Mouse (Mus musculus): ENCODE data around the gene Csrnp3. TPM values are rescaled to one million over a fixed set of nuclear protein-coding genes. Genes with fewer than 3 reads are reported as not detected.

The Csrnp3 gene
- polyA plus RNA-seq, 1 experiment from 2014 or later: 2.7 TPM

DNA sequence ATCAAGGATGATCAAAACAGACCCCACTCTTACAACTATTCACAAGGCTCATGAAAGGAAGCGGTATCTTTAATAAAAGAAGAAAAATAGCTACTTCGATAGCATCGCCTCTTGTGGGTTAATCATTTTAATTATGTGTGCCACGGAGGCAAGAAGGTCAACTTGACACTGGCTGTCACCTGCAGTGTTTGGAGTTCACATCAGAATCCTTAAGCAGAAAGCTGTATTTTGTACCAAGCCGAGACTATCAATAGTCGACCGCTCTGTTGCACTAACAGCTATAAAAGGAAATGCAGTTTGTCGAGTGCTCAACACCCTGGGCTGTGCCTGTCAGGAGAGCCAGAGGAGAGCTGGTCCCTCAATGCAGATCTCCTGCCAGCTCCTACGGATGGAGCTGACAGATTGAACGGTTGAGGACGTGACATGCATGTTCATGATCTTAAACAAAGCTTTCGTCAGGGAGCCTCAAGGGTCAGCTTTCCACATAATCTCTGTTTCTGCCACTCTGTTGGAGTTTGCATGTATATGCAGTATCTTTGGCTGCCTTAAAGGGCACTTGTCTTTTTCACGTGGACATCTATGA, 149.4 kb downstream of the Csrnp3 start:
- Histone ChIP-seq H3K9me3 (no peaks in the 10 kb centered on the region), H3K36me3 (no peaks in the 10 kb centered on the region), H3K4me1 (no peaks in the 10 kb centered on the region), H3K27me3 (replicated peaks) (no peaks in the 10 kb centered on the region), H3K4me2 (no peak overlapping the region), H3K4me3 (replicated peaks) (no peak overlapping the region), H3K27ac (no peak overlapping the region), H3K9ac (no peak overlapping the region)
- 58% methylated on average over 13 of the region's 13 CpGs for WGBS
- no peak for ATAC-seq (ENCODE audit: insufficient read depth, low FRiP score, low read depth)

DNA sequence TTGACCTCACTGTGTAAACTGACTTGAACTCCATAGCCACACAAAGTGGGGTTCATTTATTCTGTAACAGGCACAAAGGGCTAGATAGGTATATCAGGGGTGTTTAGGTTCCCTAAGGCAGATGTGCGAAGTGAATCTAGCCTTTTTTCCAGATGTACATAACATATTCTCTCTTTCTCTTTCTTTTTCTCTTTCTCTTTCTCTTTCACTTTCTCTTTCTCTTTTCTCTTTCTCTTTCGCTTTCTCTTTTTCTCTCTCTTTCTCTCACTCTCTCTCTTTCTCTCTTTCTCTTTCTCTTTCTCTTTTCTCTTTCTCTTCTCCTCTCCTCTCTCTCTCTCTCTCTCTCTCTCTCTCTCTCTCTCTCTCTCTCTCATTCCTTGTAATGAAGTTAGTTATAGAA, 153.2 kb downstream of the Csrnp3 start:
- H3K4me1 ChIP-seq: no peaks in the 10 kb centered on the region
- WGBS: 86% methylated on average over 2 of the region's 2 CpGs
- H3K27me3 ChIP-seq (replicated peaks): no peaks in the 10 kb centered on the region
- H3K9ac ChIP-seq: no peak overlapping the region
- H3K4me3 ChIP-seq (replicated peaks): no peak overlapping the region
- H3K9me3 ChIP-seq: no peaks in the 10 kb centered on the region
- H3K36me3 ChIP-seq: no peaks in the 10 kb centered on the region
- no peak overlapping the region for H3K27ac ChIP-seq
- no peak overlapping the region for H3K4me2 ChIP-seq
- ATAC-seq (ENCODE audit: insufficient read depth, low FRiP score, low read depth): no peak

DNA sequence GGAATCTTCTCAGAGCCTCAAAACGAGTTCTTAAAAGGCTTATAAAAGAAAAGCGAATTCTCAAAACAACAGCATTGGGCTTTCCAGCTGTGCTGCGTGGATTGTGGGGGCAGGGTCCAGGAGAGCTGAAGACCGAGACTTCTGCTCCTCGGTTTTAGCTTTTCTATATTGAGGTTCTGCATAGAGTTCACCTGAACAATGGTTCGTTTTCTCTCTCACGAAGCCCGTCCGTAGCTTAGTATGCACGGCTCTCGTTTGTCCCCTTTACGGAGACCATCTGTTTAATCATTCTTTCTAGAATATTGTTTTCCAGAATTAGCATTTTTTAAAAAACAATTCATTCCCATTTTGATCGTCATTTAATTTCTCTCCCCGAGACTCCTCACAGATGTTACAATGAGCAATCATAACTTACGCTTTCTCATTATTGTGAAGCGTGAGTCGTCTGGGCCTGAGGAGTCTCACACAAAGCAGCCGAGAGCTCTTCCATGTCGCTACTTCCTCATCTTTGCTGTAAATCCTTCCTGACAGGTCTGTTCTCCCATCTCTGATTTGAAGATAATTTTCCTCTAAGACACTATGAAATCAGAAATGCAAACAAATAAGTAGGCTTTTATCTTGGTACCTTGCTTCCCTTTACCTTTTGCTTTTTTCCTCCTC, 163.6 kb downstream of the Csrnp3 start:
- Histone ChIP-seq H3K9me3 (no peaks in the 10 kb centered on the region), H3K27ac (no peak overlapping the region), H3K36me3 (no peaks in the 10 kb centered on the region), H3K4me1 (no peaks in the 10 kb centered on the region), H3K4me2 (no peak overlapping the region), H3K4me3 (replicated peaks) (no peak overlapping the region), H3K27me3 (replicated peaks) (no peaks in the 10 kb centered on the region), H3K9ac (no peak overlapping the region)
- no peak for ATAC-seq (ENCODE audit: insufficient read depth, low FRiP score, low read depth)
- WGBS: 84% methylated on average over 19 of the region's 19 CpGs

DNA sequence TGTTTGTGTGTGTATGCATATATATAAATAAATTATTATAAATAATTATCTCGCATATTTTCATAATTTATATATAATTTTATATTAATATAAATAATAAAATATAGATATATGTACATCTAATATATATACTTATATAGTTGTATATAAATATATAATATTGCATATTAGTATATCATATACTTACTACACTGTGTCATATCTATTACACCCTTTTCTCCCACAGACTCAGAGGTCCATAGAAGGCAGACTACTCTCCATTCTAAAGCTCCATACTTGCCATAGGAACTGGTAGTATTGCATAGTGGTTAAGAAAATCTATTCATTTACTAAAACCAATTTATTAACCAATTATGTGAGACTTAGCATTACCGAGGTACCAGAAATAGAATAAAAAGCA, 164.1 kb downstream of the Csrnp3 start:
- no peak overlapping the region for H3K4me2 ChIP-seq
- ATAC-seq (ENCODE audit: insufficient read depth, low FRiP score, low read depth): no peak
- no peak overlapping the region for H3K4me3 ChIP-seq (replicated peaks)
- 87% methylated on average over 2 of the region's 2 CpGs for WGBS
- H3K4me1 ChIP-seq: no peaks in the 10 kb centered on the region
- H3K9ac ChIP-seq: no peak overlapping the region
- H3K36me3 ChIP-seq: no peaks in the 10 kb centered on the region
- no peak overlapping the region for H3K27ac ChIP-seq
- H3K27me3 ChIP-seq (replicated peaks): no peaks in the 10 kb centered on the region
- no peaks in the 10 kb centered on the region for H3K9me3 ChIP-seq

DNA sequence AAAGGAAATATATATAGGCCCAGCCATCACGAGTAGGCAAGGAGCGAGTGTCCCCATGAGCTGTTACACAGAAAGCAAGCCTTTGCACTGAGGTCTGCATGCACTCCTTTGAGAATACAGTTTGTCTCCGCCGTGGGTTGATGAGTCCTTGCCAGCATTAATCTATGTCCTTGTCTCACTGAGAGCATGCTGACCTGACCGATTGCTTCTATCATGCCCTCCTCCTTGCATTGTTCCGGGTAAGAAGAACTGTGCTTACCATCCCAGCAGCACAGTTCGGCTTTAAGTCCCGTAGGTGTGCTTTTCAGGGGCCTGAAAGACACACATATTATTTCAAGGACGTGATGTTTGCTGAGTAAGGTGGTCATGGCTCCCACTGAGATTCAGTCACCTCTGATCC, 173.1 kb downstream of the Csrnp3 start:
- H3K4me1 ChIP-seq: no peaks in the 10 kb centered on the region
- H3K36me3 ChIP-seq: no peaks in the 10 kb centered on the region
- H3K4me3 ChIP-seq (replicated peaks): no peak overlapping the region
- H3K9me3 ChIP-seq: no peaks in the 10 kb centered on the region
- H3K27ac ChIP-seq: no peak overlapping the region
- H3K9ac ChIP-seq: no peak overlapping the region
- WGBS: 82% methylated on average over 9 of the region's 9 CpGs
- no peak overlapping the region for H3K4me2 ChIP-seq
- no peaks in the 10 kb centered on the region for H3K27me3 ChIP-seq (replicated peaks)
- ATAC-seq (ENCODE audit: insufficient read depth, low FRiP score, low read depth): no peak

DNA sequence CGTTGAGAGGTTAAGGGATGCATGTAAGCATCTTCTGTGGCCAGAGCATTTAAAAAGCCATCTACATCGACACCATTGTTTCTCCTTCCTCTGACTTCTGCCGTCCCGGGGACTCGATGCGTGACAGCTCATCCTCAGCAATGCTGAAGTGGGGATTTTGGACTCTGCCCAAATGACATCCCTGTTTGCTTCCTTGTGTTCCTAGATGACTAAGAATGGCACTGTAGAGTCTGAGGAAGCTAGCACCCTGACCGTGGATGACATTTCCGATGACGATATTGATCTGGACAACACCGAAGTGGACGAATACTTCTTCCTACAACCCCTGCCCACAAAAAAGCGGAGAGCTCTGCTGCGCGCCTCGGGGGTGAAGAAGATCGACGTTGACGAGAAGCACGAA, 173.7 kb downstream of the Csrnp3 start:
- Histone ChIP-seq H3K4me3 (replicated peaks) (no peak overlapping the region), H3K27me3 (replicated peaks) (no peaks in the 10 kb centered on the region), H3K9ac (no peak overlapping the region), H3K9me3 (no peaks in the 10 kb centered on the region), H3K36me3 (no peaks in the 10 kb centered on the region), H3K4me2 (no peak overlapping the region), H3K27ac (no peak overlapping the region), H3K4me1 (no peaks in the 10 kb centered on the region)
- ATAC-seq (ENCODE audit: insufficient read depth, low FRiP score, low read depth): no peak
- 91% methylated on average over 19 of the region's 19 CpGs for WGBS

DNA sequence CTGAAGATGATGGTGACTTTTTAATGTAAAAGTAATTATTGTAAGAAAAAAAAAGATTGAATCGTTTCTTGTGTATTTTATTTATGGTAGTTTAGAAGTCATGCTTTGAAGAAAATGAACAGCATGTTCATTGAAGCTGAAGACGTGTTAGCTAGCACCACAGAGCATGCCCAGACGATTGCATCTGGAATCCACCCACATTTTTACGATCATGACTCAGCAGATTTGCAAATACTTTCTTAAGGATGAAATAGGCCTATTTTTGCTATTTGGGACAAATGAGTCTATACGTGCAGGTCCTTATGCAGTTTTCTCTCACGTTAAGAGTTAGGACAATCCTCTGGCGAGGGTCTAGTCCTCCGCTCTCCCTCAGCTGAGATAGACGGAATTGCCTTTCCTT, 177.9 kb downstream of the Csrnp3 start:
- no peak for ATAC-seq (ENCODE audit: insufficient read depth, low FRiP score, low read depth)
- Histone ChIP-seq H3K36me3 (no peaks in the 10 kb centered on the region), H3K27ac (no peak overlapping the region), H3K4me2 (no peak overlapping the region), H3K9me3 (no peaks in the 10 kb centered on the region), H3K4me3 (replicated peaks) (no peak overlapping the region), H3K9ac (no peak overlapping the region), H3K27me3 (replicated peaks) (no peaks in the 10 kb centered on the region), H3K4me1 (no peaks in the 10 kb centered on the region)
- 88% methylated on average over 9 of the region's 9 CpGs for WGBS

DNA sequence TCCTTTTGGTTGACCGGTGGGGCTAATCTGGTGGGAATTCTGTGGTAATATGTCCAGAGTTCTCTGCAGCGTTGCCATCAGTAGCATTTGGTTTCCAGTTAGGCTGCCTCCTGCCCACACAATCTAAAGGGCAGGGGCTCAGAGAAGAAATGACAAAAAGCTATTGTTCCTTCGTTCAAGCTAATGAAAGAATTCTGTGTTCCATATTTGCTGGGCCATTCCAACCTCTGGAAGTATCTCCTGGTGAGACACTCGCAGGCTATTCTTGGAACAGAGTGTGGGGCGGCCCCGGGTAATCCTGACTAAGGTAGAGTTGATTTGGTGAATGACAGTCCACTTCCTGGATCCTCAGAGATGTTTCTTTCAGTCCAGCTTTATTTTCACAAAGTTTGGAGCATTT, 179.3 kb downstream of the Csrnp3 start:
- no peak overlapping the region for H3K27ac ChIP-seq
- no peaks in the 10 kb centered on the region; the same call in 1 of the 2 replicates for H3K4me1 ChIP-seq
- no peaks in the 10 kb centered on the region for H3K27me3 ChIP-seq (replicated peaks)
- 83% methylated on average over 6 of the region's 6 CpGs for WGBS
- no peak overlapping the region for H3K4me3 ChIP-seq (replicated peaks)
- H3K9me3 ChIP-seq: no peaks in the 10 kb centered on the region
- H3K9ac ChIP-seq: no peak overlapping the region
- no peaks in the 10 kb centered on the region for H3K36me3 ChIP-seq
- no peak overlapping the region for H3K4me2 ChIP-seq
- no peak for ATAC-seq (ENCODE audit: insufficient read depth, low FRiP score, low read depth)

DNA sequence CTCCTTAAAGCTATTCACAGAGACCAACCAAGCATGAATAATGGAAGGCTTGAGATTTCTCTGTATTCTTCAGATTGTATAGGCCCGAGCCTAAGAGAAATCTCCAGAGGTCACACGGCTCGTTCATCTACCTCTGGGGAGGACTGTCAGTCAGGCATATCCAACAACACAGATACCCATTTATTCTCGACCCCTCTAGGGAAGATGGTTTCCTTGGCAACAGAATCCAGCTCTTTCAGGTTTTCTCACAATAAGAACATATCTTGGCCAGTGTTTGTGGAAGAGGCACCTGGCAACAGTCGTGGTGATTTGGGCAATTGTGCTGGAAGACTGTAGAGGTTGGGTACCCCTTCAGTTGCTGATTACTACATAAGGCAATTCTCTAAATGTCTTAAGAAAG, 183.2 kb downstream of the Csrnp3 start:
- no peak for ATAC-seq (ENCODE audit: insufficient read depth, low FRiP score, low read depth)

DNA sequence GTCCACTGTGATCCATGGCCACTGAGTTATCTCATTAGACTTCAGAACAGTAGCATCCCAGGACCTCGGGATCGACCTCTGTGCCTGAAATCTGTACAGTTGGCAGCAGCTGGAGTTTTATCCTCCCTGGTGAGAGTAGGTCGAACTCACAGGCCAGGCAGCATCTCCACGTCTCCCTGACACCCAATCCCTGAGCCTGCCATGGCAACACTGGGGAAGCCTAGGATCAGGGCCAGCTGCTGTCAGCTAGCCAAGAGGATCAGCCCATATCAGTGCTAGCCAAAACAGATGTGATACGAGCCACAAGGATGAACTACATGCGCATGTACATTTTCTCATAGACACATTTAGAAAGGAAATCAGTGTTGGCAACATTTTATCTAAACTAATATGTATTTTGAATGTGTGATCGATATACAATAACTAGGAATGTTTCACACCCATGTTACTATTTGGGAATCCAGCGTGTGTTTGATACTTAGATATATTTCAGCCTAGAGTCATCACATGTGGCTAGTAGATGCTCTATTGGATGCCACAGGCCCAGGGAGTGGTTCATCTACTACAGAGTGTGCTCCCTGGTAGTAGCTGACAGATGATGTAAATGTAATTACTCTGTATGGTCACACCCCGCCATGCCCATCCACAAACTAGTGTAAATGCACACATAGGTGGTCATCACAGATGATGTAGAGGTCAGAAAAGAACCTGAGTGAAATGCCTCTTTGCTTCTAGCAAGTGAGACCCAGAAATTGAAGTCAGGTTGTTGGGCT, 189.5 kb downstream of the Csrnp3 start:
- Histone ChIP-seq H3K9ac (no peak overlapping the region), H3K9me3 (no peaks in the 10 kb centered on the region), H3K4me1 (no peaks in the 10 kb centered on the region), H3K36me3 (no peaks in the 10 kb centered on the region), H3K27me3 (replicated peaks) (no peaks in the 10 kb centered on the region), H3K4me2 (no peak overlapping the region), H3K27ac (no peak overlapping the region), H3K4me3 (replicated peaks) (no peak overlapping the region)
- WGBS: 67% methylated on average over 9 of the region's 9 CpGs
- no peak for ATAC-seq (ENCODE audit: insufficient read depth, low FRiP score, low read depth)

More for the DNA sequence above, 183.2 kb downstream of the Csrnp3 start:
- Histone ChIP-seq H3K4me1 (no peaks in the 10 kb centered on the region; the same call in 1 of the 2 replicates), H3K27ac (no peak overlapping the region), H3K4me3 (replicated peaks) (no peak overlapping the region), H3K4me2 (no peak overlapping the region), H3K9ac (no peak overlapping the region), H3K36me3 (no peaks in the 10 kb centered on the region), H3K9me3 (no peaks in the 10 kb centered on the region), H3K27me3 (replicated peaks) (no peaks in the 10 kb centered on the region)
- WGBS: 47% methylated on average over 5 of the region's 5 CpGs

DNA sequence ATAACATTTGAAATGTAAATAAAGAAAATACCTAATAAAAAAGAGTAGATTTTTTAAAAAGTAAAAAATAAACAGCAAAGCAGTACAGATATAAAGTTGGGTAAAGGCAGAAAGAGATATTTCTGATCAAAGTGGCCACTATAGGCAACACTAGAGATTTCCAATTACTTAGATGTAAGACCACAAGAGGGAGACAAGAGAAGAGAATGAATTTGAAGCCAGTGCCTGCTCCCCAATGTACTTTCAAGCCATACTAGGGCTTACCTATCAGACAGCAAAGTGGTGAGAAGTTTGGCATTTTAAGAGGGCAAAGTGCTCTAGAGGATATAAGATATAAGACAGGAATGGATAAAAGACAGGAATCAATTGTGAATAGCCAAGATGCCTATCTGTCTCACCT, 195.0 kb downstream of the Csrnp3 start:
- H3K4me2 ChIP-seq: no peak overlapping the region
- H3K9me3 ChIP-seq: no peaks in the 10 kb centered on the region
- no peak for ATAC-seq (ENCODE audit: insufficient read depth, low FRiP score, low read depth)
- no peaks in the 10 kb centered on the region for H3K36me3 ChIP-seq
- no peak overlapping the region for H3K27ac ChIP-seq
- H3K9ac ChIP-seq: no peak overlapping the region
- no peaks in the 10 kb centered on the region for H3K4me1 ChIP-seq
- no peak overlapping the region for H3K4me3 ChIP-seq (replicated peaks)
- H3K27me3 ChIP-seq (replicated peaks): no peaks in the 10 kb centered on the region

DNA sequence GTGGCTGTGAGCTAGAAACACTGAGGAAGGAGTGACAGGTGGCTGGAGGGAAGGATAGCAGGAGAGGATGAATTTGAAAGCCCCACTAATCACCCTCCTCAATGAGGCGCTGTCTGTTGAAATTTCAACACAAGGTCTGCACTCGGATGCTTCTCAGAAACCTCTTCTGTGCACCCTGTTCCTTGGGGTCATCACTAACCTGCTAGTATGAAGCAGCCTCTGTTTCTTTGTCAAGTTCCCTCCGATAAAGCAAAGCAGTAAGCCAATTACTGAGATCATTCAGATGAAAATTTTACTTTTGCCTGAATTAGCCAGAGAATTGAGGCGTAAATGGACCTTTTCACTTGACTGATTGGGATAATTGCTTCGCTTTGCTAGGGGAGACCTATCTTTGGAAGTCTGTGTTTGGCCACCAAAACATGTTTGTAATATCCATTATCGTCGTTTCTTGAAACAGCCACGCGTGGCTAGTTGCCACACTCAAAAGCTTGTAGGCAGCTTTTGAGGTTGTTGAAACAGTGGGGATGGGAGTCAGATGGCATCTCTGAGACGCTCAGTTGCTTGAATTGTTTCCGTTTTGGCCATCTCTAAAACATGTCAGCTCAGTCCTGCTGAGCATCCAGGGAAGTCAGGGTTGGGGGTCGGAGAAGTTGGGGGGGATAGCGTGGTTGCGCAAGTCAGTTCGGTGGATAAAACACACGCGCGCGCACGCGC, 195.8 kb downstream of the Csrnp3 start:
- Histone ChIP-seq H3K4me2 (no peak overlapping the region), H3K36me3 (no peaks in the 10 kb centered on the region), H3K27ac (no peak overlapping the region), H3K4me1 (no peaks in the 10 kb centered on the region), H3K4me3 (replicated peaks) (no peak overlapping the region), H3K9ac (no peak overlapping the region), H3K9me3 (no peaks in the 10 kb centered on the region), H3K27me3 (replicated peaks) (no peaks in the 10 kb centered on the region)
- no peak for ATAC-seq (ENCODE audit: insufficient read depth, low FRiP score, low read depth)
- 89% methylated on average over 21 of the region's 21 CpGs for WGBS

Data from stomach, embryonic 15.5 days (tissue).